Mouse (Mus musculus) urinary bladder, postnatal 14 days (tissue): ENCODE measurements around the gene B3glct.

Source experiments
- DNase-seq: peaks from one replicate; pipeline ENCODE4 v3.0.0; 2021; ENCODE audit warnings: low spot score

B3glct gene

DNA sequence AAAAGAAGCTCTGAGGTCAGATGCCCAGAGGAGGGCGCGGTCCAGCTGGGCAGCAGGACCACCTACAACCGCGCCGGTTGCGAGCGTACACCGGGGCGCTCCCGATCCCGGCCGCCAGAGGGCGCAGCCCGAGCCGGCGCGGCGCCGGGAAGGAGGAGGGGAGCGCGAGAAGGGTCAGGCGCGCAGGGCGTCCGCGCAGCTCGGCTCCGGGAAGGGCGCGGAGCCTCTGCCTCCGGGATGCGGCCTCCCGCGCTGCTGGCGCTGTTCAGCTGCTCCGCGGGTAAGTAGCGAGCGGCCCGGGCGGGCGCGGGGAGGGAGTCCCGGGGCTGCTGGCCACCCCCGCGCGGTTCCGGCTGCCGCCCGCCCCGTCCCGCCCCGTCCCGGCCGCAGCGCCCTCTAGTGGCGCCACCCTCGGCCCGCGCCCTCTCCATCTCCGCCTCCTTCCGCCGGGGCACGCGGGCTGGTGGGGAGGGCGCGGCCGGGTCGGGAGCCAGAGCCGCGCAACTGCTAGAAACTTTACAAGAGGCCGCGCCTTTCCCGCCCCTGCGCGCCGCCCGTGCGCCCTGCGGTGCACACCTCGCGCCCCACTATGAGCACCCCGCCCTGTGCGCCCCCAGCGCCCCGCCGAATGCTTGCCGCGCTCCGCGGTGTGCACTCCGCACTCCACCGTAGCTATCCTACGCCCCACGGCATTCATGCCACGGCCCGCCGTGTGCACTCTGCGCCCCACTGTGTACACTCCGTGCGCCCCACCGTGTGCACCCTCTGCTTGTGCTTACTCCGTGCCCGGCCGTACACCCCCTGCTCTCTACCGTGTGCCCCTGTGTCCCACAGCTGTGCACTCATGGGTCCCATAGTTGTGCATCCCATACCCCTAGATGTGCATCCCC, at the start of gene B3glct:
TSS of gene B3glct (plus strand) at position 131 of the 890 bp plus-strand sequence.
- peak; percentile 85 for DNase-seq

DNA sequence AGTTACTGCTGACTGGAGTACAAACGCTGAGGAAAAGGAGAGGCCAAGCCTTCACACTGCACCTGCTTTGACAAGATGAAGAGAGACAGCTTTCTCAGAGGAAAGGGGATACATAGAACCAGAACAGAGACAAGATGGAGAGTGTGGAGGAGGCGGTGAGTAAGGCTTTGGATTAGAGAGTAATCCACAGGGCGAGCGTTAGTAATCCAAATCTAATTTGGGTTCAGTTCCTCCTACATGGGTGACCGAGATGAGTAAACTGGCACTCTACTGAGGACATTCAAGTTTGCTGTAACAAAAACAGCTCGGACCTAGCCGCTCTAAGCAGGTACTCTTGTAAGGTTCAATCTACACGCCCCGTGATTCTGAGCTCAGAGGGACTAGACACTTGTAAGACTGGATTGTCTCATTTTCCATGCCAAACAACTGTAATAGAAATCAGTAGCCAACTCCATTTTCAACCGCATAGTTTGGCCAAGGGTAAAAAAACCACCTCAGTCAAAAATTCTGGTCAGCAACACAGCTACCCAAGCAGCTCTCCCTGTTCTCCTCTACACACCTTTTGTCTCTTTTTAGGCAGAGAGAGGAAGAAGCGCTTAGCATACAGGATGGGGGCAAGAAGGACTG, 43.5 kb upstream of the B3glct start:
- no peak for DNase-seq

DNA sequence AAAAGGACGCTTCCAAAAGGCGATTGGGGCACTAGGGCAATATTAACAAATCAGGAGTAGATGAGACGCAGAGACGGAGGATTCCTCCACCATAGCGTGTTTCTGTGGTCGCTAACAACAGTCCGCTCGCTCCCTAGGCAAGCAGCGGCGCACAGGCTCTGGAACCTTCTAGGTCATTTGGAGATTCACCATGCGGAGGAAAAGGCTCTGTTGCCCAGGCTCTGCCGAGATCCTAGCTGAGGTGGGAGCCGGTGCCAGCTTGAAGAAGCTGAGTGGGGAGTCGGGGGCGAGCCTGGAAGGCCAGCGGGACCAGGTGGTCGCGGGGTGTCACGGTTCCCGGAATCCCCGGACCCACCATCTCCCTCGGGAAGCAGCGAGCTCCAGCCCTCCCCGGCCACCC, 42.5 kb upstream of the B3glct start:
- no peak for DNase-seq

DNA sequence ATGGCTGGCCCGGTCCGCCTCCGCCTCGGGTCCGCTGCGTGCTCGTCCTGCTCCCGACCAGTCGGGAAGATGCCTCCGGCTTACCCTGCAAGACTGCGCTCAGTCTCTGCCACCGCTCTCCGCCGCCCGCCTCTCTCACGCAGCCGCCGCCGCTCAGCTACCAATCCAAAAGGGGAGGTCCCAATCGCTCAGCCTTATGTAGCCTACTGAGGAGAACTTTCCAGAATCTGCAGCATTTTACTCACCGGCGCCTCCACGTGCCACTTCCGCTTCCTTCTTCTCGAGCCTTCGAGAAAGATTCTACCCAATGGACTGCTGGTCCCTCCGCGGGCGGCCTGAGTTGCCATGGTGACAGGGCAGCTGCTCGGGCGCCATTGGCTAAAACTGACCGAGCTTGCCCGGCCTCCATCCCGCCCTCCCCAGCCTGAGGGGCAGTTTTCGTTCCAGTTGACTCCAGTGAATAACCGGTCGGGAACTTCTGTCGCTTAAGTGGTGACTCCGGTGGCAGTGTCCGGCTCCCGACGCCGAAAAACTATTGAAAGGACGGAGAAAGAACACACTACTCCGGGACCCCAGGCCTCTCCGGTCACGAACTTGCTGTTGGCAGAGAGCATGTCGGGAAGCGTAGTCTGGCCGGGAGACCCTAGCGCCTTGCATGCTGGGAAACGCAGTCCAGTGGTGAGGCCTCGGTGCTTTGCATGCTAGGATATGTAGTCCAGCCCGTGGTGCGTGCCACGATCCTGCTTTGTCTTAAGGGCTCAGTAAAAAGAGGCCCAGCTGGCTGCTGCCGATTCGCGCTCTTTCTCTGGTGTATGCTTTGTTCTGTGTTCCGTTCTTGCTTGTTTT, 41.7 kb upstream of the B3glct start, which contains the start of gene Hsph1:
TSS of gene Hsph1 (minus strand) at position 302 of the 846 bp plus-strand sequence.
- peak; percentile 98 for DNase-seq

DNA sequence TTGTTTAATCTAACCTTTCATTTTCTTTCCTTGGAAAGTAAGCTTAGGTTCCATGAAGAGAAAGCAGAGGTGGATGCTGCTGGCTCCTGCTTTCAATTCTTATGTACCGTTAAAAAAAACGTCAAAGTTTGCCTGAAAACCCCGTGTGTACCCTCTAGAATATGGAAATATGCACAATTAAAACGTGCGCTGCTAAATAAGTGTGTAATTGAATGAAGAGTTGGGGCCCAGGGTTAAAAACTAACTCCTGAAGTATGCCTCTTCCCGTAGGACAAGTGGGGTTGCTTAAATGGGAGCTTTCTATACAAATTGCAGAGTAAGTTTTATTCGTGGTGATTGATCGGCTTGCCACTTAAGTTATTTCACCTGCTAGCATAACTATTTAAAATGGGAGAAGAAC, 40.7 kb upstream of the B3glct start:
- DNase-seq, result no peak

DNA sequence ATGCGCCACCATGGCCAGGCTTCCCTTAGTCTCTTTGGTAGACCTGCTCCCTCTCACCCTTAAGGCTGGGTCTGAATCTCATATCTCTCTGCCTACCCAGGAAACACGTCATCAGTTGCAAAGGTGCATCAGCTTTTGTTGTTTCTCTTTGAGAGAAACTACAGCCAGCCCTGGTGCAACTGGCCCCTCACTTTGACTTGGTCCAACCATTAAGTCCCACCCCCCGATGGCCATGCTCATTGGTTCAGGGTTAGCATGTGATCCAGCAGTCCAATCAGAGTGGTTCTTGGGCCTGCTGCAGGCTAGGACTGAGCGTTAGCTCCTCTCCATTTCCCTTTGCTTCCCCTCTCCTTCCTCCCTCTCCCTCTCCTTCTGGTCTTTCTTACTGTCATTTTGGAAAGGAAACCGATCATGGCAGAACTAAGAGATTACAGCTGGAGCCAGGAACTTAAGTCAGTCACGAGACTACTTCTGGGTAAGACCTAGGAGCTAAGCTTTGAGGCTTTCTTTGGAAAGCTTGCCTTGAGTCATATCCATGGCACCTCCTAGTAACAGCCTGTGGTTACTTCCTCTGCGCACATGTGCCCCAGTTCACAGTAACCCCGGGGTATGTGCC, 36.6 kb upstream of the B3glct start:
- DNase-seq, result no peak

DNA sequence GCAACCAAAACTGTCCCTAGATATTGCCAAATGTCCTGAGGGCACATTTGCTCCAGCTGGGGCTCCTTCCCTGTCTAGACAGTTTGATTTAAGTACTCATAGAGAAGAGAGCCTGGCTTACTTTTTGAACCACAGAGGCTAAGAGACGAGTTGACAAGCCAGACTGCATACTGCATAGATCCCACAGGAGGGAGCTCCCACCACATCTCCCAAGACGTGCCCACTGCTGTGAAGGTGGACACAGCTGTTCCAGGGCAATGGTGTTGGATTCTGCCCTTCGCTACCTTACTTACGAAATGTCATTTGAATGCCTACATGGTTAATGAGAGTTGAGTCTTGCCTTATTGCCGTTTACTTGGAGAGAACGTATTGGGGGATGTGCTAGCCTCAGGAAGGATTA, 35.7 kb upstream of the B3glct start:
- DNase-seq, result no peak

DNA sequence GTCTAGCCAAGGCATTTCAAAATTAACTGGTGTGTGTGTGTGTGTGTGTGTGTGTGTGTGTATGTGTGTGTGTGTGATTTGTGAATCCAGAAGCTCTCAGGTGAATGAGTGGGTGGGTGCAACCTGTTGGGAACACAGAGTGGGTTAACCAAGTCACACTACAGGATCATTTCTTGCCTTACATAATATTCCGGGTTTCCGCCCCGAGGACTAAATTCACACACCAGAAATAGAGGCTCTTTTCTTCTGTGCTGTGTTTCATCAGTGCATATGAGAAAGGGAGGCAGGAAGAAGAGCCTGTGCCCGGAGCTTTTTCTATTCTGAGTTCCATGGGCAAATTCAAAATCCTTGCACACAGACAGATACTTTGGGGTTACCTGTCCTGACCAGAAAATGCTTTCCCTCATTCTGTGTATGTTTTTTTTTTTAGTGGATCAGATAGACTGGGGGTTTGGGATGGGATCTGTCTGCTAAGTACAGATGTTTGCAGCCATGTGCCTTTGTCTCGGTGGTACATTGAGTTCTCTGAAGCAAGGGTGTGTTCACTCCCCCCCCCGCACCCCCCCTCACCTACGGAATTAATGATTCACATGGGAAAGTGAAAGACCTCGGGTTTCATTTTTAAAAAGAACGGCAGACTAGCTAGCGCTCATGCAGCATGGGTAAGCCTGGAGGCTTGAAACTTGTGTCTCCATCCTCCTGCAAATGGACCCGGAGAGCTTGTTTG, 35.1 kb upstream of the B3glct start:
- no peak for DNase-seq

DNA sequence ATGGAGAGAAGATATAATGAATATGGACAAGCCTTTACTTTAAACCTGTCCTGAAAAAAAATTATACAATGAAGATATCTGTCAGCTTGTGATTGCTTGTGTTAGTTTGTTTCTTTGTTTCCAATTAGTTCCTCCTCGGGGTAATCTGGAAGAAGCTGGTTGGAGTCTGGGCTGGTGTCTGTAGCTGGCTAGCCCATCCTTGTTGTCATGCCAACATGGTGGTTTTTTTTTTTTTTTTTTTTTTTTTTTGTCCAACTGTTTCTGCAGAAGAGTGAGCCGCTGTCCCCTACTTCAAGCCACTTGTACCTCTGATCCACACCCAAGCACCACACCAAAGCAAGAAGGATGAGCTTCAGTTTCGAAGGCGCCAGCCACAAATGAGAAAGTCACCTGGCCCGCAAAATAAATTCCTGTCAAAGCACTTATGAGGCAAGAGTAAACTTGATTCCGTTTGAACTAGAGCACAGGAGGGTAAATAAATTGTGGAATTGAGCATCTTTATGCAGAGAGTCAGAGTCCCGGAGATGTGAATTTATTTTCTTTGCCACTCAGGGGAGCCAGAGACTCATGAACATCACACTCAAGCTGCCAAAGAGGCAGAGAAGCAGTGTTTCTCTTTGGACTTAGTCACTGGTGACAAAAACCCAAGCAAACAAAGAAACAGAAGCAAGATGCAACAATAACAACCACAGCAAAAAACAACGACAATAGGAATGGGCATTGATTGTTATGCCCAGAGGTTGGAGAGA, 30.5 kb upstream of the B3glct start:
- DNase-seq, result no peak

DNA sequence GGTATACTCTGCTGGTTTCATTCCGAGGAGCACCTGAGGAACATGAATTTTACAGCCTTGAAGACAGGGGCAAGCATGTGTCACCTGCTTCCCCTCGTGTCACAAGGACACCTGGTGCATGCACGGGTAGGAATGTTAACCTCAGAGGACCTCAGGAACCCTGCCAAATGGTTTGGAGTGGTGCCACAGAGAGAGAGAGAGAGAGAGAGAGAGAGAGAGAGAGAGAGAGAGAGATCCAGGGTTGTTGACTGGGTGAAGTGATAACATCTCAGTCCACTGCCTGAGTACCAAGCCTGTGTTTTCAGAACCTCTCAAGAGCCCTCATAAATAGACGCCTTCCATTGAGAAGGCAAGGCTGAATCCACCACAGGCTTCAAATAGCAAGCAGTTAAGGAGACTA, 29.8 kb upstream of the B3glct start:
- DNase-seq, result no peak

DNA sequence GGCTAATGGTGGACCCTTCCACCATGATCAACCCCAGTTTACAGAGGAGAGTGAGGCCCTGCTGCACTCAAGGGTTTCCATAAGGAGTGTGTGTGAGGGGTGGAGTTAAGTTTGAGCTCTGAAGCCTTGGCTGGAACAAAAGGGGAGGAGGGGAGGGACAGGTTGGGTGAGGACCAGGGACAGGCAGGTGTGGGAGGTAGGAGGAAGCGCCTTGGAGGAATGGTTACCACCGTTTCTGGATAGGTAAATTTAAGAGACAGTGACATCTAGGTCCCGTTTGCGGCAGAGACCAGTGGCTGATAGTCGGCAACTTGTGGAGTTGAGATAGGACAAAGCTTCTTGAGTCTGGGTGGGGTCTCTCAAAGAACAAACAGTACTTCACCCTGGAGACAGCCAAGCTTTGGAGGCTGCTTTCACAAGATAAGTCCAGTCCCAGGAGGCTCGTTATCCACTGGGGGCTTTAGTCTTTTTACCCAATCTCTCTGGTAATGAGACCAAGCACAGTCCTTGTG, 29.1 kb upstream of the B3glct start:
- DNase-seq, result no peak

DNA sequence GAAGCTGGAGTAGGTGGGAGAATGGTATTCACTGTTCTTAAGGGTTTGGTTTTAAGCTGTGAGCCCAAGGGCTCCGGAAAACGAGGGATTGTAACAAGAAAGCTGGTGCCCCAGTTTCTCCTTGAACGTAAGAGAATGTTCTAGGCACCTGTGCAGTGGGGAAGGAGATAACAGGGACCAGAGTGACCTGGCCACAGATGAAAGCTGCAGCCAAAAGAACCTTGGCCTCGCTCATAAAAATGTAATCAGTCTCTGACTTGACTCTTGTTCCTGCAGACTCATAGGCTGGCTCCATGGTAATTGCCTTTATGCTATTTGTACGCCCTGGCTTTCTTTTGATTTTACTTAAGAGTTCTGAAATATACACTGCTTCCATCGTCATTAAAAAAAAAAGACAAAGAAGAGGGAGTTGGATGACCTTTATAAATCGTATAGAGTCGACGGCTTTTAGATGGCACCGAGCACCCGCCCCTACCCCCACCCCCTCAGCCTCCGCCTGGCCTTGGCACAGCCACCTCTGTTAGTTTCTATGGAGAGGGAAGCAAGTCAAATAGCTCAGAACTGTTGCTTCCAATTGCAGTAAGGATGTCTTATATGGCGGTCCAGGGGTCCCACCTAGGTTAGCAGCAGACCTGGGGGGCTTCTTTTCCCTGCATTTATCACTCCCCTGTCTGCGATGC, 28.4 kb upstream of the B3glct start:
- no peak for DNase-seq

DNA sequence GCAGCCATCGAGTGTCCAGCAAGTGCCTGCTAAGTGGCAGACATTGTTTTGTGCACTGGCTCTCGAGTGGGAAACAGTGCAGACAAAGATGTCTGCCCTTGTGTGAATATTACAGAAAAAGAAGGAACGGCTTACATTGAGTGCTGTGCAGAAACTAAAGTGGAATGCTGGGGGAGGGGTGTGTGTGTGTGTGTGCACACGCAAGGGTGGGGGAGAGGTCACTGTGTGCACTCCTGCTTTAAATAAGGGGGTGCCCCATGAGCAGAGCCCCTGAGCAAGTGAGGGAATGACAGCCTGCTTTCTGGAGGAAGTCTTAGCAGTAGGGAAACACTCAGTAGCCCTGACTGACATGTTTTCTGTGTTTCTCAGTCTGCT, 27.9 kb upstream of the B3glct start:
- no peak for DNase-seq

DNA sequence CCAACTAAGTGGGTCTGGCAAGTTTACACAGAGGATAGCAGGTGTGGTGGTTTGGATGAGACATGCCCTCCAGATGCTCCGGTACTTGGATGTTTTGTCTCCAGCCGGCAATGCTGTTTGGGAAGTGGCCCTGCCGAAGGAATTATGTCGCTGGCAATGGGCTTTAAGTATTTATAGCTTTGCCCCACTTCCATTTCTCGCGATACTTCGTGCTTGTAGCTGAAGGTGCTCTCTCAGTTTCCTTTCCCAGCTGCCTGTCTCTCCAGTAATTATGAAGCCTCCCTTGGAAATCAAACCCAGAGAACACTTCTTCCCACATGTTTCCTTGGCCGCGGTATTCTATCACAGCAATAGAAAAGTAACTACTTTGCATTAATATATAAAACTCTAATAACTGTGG, 22.4 kb upstream of the B3glct start:
- DNase-seq, result no peak

DNA sequence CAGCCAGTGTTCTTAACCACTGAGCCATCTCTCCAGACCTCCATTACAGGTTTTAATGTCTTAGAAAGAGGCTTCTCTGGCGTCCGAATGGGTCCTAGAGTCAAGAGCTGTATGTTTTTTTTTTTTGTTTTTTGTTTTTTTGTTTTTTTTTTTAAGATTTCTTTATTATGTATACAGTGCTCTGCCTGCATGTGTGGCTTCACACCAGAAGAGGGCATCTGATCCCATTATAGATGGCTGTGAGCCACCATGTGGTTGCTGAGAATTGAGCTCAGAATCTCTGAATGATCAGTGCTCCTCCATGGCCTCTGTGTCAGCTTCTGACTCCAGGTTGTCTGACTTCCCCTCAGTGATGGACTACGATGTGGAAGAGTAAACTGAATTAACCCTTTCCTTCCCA, 20.0 kb upstream of the B3glct start:
- no peak for DNase-seq

DNA sequence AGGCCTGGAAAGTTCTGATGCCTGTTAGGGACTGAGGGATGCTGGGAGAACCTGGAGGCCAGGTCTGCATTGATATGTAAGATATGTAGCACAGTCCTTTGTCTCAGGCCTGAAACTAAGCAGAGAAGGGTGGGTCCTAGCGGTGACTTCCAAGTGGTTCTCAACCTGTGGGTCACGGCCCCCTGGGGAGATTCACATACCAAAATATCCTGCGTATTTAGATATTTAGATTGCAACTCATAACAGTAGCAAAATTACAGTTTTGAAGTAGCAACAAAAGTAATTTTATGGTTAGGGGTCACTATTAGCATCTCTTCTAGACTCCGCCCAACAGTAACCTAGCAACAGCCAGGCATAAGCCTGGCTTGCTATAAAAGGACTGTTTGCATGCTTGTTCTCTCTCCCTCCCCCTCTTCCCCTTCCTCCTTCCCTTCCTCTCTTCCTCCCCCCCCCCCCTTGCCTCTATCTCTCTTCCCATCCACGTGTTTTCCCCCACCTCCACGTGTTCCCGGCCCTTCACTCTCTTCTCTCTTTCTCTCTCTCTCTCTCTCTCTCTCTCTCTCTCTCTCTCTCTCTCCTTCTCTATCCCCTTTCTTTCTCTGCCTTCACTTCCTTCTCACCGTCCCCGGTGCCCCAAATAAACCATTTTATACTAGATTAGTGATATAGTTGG, 19.2 kb upstream of the B3glct start:
- DNase-seq, result no peak

DNA sequence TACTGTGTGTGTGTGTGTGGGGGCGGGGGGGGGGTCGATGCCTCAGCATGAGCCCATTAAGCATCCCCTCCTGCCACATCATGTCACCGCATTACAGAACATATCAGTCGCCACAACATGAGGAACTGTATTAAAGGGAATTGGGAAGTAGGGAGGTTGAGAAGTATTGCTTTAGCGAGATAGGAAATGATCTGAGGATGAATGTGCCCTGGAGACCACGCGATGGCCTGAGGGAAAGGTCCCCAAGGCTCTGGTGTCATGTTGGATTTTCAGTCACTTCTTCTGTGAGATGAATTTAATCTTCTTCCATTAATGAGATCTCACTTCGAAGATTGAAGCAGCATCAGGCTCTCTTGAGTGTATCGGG, 18.6 kb upstream of the B3glct start:
- no peak for DNase-seq

DNA sequence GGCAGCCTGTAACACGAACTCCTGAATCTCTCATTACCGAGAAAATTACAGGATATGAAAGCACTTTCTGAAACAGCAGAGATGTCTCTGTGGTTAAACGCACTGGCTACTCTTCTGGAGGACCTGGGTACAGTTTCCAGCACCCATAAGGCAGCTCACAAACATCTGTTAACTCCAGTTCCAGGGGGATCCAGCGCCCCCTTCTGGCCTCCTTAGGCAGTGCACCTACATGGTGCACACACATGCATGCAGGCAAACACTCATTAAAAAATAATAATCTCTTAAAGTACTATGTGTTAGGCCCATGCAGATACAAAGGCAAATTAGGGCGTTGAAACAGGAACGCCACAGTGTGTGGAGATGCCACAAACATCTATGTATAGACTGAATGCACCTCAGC, 16.6 kb upstream of the B3glct start:
- no peak for DNase-seq

DNA sequence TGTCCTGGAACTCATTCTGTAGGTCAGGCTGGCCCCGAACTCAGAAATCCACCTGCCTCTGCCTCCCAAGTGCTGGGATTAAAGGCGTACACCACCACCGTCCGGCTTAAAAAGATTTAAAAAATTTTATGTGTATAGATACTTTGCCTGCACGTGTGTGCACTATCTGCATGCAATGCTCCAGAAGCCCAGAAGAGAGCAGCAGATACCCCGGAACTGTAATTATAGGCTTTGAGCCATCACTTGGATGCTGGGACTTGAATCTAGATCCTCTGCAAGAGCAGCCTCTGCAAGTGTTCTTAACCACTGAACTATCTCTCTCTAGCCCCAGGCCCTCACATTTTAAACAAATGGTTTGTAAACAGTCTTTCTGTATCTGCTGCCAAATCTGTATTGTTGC, 15.1 kb upstream of the B3glct start:
- no peak for DNase-seq

DNA sequence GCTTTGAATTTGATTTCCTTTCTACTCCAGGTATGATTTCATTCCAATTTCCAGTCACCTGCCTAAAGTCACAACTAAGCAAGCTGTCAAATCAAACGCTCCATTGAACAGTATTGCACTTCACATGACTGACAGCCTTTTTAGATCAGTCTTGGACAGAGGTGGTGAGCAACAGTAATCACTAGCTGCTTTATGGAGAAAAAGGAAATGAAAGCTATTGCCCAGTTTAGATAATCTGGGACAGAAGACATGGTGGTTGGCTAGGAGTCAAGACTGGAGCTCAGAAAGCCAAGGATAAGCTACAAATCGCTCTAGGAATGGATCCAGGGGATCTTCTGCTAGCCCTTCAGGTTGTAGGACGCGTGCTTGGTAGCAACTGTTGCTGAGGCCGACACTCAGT, 14.6 kb upstream of the B3glct start:
- no peak for DNase-seq
